Mouse (Mus musculus): ENCODE results near the gene Ankrd50.

Ankrd50 gene

DNA sequence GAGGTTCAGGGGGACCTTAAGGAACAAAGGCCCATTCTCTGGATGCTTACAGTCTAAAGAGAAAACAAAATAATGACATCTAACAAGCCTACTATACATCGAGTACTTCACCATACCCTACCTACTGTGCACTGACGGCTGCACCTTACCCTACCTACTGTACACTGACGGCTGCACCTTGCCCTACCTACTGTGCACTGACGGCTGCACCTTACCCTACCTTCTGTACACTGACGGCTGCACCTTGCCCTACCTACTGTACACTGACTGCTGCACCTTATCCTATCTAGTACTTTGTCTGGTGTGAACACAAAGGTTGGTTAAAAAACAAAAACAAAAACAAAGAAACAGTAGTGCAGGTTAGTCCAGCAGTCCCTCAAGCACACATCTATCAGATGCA is 18.5 kb downstream of the Ankrd50 start:
- DNase-seq (ENCODE audit: low spot score in 2 of 2), result no peak

DNA sequence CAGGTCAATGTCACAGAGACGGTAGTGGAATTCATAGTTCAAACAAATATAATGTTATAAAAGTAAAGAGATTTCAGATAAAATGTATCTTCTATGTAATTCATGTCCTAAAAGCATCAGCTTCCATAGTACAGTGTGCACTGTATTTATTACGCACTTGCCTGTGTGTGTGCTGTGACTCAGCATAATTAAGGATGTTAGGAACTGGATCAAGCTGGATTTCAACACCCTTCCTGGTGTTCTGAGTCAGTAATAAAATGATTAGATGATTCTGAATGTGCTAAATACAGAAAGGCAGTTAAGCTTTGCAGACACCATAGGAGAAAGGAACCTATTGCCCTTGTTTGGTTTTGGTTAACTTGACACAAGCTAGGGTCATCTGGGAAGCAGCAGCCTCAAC is 21.5 kb downstream of the Ankrd50 start:
- no peak for DNase-seq (ENCODE audit: low spot score in 2 of 2)

DNA sequence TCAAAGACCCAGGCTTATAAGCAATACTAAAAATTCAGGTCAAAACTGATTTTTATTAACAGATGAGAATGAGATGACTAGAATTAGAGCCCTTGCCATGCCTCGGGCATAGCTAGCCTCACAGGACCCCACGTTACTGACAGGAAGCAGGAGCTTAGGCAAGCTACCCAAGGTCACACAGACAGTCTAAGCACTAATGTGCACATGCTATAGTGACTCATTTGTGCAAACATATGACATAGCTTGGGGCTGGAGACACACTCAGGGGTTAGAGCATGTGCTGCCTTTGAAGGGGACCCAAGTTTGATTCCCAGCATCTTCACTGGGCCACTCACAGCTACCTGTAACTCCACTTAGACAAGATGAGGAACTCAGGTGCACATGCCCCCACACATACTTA is 22.9 kb downstream of the Ankrd50 start:
- no peak for DNase-seq (ENCODE audit: low spot score in 2 of 2)

DNA sequence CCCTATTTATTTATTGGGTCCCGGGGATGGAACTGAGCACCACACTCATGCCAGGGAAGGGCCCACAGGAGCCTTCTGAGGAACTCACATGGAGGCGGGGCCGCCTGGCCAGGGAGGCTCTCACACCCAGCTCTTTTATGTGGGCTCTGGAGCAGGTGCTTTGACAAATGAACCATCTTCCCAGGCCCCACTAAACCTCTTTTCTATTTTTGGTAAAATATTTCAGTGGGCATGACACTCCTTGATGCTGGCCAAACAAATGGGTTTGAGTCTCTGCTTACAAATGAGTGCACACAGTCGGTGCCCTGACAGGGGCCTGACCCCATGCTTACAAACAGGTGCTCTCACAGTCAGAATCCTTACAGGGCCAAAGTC is 24.4 kb downstream of the Ankrd50 start:
- no peak for DNase-seq (ENCODE audit: low spot score in 2 of 2)

DNA sequence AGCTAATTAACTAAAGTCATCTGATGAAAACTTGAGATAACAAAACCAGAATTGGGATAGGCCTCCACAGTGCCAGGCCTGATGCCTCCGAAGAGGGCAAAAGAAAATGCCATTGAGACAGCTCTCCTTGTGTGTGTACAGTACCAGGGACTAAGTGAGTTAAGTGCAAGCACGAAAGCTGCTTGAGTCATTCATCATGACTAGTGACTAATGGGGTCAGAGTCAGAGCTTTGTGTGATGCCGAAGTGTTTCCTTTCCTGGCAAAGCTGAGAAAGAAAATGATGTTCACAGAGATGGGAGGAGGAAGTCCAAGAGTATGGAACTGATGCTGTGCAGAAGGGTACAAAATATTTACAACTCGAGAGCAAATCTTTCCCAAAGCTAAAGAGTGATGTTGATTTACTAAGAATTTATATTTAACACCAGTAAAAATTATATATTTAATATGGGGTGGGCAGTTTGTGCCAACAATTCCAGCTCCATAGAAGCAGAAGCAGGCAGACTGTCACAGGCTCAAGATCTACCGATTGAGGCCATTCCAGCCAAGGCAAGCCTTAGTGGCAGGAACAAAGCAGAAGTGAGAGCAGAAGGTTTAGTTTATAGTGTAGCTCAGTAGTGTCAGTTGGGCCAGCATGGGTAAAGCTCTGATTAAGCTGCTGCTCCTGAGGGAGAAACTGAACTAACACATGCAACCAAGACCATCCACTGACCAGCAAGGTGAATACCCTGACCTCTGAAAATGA is 25.0 kb downstream of the Ankrd50 start:
- no peak for DNase-seq (ENCODE audit: low spot score in 2 of 2)

DNA sequence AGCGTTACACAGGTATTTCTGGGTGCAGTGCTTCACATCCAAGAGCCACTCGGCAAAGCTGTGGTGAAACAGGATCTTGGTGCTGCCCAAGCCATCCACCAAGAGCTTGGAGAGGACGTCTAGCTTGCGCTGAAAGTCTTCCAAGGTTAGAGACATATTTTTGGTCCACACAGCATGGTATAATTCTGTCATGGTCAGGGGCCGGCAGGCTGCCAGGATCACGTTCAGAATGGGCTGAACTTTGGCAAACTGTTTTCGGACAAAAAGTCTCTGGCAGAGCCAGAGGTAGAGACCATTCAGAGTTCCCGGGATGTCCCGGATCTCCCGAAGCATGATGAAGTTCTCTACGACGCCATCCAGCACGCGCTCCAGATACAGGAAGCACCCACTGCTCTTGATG is 27.6 kb downstream of the Ankrd50 start:
- DNase-seq (ENCODE audit: low spot score in 2 of 2), result no peak

DNA sequence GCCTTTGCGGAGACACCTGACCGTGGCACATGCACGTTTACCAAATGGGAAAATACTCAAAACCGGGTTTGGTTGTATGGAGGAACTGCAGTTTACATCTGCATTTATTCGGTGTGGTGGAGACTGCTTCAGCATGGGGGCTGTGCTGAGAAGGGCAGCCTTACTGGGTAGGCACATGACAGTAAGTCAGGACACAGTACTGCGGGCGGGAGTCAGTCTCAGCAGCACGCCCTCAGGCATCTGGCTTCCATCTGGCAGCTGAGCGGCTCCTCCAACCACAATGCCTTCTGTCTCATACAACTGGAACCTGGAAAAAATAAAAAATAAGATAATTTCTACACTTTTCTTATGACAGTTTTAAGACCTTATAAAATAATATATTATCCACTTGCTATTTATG is 32.4 kb downstream of the Ankrd50 start:
- no peak for DNase-seq (ENCODE audit: low spot score in 2 of 2)

DNA sequence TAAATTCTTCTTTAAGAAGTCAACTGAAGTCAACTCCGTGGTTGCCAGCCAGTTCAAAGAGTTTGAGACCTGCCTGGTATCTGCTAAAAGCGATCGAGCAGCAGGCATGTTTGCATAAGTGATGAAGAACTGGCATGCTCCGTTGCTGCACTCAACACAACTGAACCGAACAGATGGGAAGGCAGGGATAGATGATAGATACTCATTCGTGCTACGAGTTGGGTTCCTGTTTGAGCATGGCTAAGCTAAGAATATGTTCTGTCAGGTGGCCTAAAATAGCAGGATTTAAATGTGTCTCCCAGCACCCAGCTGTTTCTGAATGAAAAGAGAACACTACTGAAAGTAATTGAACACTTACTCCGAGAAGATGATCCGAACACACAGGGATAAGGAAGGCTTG is 38.1 kb downstream of the Ankrd50 start:
- no peak for DNase-seq (ENCODE audit: low spot score in 2 of 2)

DNA sequence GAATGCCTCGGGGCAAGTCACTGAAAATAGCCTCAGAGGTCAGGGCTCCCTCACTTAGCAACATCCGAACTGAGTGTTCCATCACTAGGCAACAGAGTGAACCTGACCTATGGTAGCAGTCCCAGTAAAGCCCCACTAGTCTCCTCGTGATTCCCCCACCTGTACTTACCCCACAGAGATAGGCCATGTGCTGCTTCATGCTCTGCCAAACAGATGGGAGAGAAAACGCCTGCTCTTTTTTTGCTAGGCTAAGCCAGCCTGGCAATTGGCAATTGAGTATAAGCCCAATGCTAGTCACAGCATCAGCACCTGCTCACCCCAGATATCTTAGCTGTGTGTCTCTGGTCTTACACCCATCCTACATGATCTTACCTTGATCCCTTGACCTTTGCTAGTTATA is 40.8 kb downstream of the Ankrd50 start:
- DNase-seq (ENCODE audit: low spot score in 2 of 2), result no peak

DNA sequence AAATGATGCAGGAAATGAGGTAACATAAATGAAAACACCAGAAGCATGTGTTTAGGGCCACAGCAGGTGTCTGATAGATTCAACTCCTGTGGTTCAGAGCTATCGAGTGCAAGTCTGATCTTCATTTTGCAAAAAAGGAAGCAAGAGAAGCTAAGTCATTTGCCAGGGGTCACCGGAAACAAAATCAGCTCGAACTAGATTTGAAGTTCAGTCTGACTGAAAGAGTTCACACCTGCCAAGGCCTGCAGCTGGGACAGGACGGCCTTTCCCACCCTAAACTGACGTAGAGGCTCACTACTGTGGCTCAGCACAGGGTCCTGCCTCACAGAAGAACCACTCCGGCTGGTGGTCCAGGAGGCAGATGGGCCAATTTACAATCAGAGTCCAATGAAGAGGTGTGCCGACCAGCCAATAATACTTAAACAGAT is 44.1 kb downstream of the Ankrd50 start:
- DNase-seq (ENCODE audit: low spot score in 2 of 2), result peak in 1 of 2 experiments; percentile 21

DNA sequence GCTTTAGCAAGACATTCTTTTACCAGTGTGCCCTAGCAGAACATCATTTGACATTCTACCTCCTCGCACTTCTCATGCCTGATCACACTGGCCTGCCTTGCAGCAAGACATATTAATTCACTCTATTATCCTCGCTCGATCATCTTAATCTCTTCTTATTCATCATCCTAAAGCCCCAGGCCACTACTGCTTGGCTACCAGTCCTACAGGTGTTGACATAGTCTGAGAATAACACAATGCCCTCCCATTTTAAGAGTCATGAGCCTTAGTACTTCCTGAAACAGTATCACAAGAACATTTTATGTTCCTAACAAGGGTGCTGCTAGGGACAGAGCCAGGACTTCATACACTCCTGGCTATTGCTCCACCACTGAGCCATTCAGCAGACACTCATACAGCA is 48.0 kb downstream of the Ankrd50 start:
- DNase-seq (ENCODE audit: low spot score in 2 of 2), result no peak

DNA sequence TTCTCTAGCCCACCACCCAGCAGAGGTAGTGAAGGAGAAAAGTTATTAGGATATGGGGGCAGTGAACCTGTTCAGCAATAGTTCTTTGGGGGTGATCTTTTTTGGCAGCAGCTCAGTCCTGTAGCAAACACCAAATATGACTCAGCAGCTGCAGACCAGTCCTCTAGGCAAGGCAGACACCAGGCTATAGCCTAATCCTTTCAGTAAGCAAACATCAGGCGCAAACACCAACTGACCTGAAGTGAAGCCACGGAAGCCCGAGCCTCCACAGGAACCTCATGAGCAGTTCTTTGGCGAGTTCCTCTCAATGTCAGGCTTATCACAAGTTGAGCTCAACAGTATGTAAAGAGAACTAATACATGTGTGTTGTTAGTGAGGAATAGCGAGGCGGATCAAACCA is 48.8 kb downstream of the Ankrd50 start:
- no peak for DNase-seq (ENCODE audit: low spot score in 2 of 2)

DNA sequence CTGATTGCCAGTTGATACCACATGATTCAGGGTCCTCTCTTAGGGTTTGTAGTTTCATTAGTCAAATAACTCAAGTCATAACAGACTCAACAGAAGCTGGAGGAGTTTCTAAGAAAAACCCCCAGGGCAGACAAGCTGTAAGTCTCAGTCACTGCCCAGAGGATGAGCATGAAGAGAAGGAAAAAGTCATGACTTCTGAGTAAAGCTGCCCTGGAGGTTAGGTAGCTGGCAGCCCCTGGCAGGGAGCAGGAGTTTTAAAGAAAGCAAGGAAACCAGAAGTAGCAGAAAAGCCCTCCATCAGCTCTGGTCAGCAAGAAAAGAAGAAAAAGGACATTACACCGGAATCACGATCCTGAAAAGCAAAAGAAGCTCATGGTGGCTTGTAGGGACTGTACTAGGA is 50.2 kb downstream of the Ankrd50 start:
- no peak for DNase-seq (ENCODE audit: low spot score in 2 of 2)

DNA sequence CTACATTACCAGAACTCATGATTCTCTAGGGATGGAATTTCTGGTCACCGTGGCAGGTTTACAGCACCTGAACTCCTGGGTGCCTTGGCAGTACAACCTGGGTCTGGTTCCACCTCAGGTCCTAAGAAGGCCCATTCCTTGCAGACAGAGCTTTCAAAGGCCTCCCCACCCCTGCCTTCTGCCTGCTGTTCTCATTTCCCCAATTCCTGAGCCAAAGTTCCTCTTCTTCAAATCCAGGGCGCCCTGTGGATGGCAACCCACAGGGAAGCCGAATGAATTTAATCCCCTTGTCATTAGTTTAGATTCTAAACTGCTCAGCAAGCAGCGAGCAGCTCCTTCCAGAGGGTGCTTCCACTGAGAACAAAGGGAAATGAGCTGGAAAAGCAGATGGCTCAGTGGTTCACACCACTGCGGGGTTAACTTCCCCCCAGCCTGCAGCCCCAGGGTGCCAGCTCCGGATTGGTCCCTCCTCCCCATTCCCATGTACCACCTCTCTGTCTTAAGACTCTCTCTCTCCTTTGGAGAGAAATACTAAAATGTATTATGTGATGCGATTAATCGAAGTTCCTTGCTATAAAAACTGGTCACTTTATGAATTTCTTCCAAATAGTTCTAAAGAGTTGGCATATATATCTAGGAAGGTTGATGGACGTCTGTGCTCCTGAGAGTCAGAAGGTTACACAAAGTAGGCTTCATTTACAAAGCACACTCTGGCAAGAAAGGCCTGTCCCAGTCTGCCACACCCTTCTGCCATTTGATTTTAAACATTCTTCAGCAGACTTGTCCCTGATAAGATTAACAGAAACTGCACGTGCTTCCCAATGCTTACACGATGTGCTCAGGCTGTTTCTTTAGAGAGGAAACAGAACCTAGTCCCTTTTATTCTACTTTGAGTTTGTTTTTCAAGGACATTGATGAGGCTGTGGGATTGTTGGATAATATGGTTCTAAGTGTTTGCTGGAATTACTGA is 50.9 kb downstream of the Ankrd50 start:
- no peak for DNase-seq (ENCODE audit: low spot score in 2 of 2)

DNA sequence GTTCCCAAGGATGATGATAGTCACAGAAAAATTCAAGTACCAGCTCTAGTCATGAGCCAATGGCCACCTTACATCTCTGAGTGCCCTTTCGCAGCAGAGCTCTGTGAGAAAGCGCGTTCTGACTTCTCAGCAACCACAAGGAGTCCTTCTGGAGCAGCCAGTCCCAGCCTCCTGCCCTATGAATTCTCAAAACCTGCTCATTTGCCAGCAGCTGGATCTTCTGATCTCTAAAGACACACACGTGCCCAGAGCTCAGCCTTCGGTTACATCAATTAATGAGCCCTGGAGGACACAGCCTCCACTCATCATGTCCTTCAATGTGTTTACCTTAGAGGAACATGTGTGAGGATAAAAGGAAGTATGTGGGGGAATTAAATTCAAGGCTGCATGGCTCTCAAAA is 53.2 kb downstream of the Ankrd50 start:
- no peak for DNase-seq (ENCODE audit: low spot score in 2 of 2)

DNA sequence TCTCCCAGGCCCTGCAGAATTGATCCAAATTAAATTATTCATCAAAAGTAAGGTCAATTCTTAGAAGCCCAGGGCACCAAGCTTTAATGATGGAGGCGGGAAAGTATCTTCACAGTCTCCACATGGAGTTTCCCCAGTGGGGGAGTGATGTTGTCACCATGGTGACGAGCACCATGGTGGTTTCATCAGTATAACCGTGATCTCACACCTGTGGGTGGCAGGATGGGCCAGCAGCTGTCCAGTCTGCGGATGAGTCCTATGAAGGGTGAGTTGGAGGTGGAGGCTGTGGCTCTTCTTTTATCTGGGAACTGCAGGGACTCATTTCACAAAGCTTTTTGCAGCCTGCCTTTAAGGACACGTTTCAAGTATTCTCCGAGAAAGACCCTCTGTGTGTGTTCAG is 53.6 kb downstream of the Ankrd50 start:
- DNase-seq (ENCODE audit: low spot score in 2 of 2), result no peak

DNA sequence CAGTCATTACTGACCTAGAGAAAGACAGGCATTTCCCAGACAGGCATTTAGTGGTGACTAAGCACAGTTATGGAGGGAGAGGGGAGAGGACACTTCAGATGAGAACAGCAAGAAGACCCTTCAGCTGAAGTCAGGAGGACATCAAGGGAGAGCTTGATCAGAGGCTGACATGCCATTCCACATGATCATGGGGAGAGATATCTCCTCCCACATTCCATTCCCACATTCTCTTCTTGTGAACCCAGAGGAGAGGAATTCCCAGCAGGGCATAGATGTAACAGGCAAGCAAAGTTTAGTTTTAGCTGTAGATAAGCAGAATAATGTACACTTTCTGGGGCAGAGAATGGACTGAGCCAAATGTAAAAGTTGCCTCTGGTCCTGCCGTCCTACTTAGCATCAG is 57.4 kb downstream of the Ankrd50 start:
- no peak for DNase-seq (ENCODE audit: low spot score in 2 of 2)

DNA sequence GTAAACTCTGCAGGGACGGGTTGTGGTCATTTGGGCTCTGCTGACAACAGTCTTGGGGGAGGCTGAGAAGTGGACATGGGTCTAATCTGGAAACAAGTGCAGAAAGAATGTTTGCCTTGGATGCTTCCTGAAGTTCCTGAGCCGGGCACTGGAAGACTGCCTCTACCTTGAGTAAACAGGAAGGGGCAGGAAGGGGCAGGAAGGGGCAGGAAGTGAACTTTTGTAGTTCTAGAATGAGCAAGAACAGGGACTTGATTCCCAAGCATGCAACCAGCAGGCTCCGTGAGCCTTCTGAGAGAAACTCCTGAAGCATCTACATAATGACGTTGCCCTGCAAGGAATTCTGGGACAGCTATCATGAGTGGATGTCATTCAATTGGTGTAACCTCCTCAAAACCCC is 60.7 kb downstream of the Ankrd50 start:
- DNase-seq (ENCODE audit: low spot score in 2 of 2), result no peak

DNA sequence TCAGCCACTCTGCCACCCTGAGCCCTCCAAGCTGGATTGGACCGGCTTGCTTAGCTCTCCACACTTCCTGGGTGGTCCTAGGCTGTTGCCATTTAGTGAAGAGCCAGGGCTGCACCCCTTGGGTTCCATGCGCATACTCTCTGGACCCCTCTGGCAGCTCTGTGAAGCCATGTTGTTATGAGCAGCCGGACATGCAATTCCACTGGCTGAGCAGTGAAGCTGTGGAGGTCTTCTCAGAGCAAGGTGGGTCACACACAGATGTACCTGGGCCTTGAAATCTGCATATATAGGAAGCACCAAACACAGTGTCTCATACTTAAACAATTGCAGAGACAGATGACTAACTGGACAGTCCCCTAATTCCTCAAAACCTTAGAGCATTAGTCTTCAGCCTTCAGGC is 64.7 kb downstream of the Ankrd50 start:
- DNase-seq (ENCODE audit: low spot score in 2 of 2), result no peak

DNA sequence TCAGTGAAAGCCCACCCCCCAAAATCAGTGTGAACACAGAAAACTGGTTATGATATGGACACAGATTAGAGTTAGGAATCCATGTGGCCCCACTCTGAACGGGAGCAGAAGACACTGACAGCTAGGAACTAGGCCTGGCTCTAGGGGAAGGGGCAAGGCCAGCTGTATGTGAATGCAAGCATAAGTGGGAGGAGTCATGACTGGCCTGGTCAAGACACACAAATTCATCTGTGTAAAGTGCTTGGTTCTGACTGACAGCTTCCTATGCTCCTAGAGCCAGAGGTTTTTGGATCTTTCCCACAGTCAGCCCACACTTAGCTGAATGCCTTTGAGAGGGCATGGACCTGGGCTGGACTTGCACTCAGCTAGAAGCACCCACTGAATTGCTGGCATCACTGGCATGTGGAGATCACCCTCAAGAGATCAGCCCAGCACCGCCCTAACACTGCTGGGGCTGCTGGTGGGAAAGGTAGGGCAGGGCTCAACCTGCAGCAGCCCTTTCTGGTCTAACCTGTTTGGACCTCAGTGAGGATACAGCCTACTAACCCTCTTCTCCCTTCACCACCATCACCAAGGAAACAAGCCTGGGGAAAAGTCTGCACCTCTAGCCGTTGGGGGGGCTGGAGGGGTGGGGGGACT is 69.2 kb downstream of the Ankrd50 start:
- DNase-seq (ENCODE audit: low spot score in 2 of 2), result no peak

All from natural killer cell, adult 2 months (primary cell).